Mouse (Mus musculus) heart, embryonic 10.5 days (tissue): ENCODE measurements around the gene Nck1. TPM values are rescaled to one million over a fixed set of nuclear protein-coding genes. Genes with fewer than 3 reads are reported as not detected.

Experiments used
- DNase-seq: peaks from one replicate; pipeline ENCODE4 v3.0.0-alpha.2; 2017; ENCODE audit warnings: low spot score
- H3K27ac ChIP-seq: fragments of 300-500 bp; sonication (generic); 2 replicates; pipeline ENCODE4 v1.5.1; 2016; ENCODE audit warnings: mild to moderate bottlenecking
- H3K27me3 ChIP-seq: fragments of 300-500 bp; sonication (generic); 2 replicates; pipeline ENCODE4 v1.6.1; 2016; ENCODE audit warnings: mild to moderate bottlenecking; ENCODE audit not compliant: poor library complexity, insufficient read depth, severe bottlenecking
- H3K36me3 ChIP-seq: fragments of 300-500 bp; sonication (generic); 2 replicates; pipeline ENCODE4 v1.6.1; 2016; ENCODE audit warnings: mild to moderate bottlenecking, moderate library complexity
- H3K4me1 ChIP-seq: fragments of 300-500 bp; sonication (generic); 2 replicates; pipeline ENCODE4 v1.6.1; 2016; ENCODE audit warnings: mild to moderate bottlenecking
- H3K4me3 ChIP-seq: fragments of 300-500 bp; sonication (generic); 2 replicates; pipeline ENCODE4 v1.5.1; 2016; ENCODE audit warnings: mild to moderate bottlenecking, moderate library complexity
- H3K9me3 ChIP-seq: fragments of 300-500 bp; sonication (generic); 2 replicates; pipeline ENCODE4 v1.6.1; 2016; ENCODE audit warnings: mild to moderate bottlenecking, moderate library complexity
- WGBS: fragments of 180-500 bp; shearing (Covaris S2); methylation state at CpG from one replicate; pipeline ENCODE4 v1.1.7; 2016; 5-methylcytosine and 5-hydroxymethylcytosine counted together
- polyA plus RNA-seq: library from polyadenylated mRNA; unstranded; fragments of >200 nt; fragmentation: Nextera tagmentation; extraction: Ambion mirVana; gene quantifications from 2 replicates; pipeline ENCODE4 v1.2.1, GENCODE M21; 2016

Nck1 gene
- polyA plus RNA-seq, 1 experiment from 2014 or later: 61.2 TPM

DNA sequence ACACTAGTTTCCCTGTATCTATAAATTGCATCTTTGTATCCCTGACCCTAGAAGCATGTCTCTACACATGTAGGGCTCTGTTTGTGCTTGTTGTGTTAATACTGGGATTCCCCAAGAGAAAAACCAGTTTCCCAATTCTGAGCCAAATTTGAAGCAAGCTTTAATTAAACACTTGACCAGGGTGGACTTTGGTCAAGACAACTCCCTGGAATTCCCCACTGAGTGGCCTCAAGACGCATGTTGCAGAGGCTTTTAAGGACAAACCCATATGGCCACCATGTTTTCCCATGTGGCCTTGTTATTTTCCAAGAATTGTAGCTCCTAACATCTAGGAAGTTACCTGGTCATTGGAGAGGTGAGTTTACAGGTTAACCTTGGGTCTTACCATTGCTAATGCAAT, 71.9 kb downstream of the Nck1 start:
- Histone ChIP-seq H3K9me3 (no peaks in the 10 kb centered on the region), H3K4me1 (peaks cover 11% of the 10 kb centered on the region), H3K4me3 (no peak overlapping the region), H3K36me3 (0 out of 2 replicates have a peak, but pooled peaks cover 5% of the 10 kb centered on the region), H3K27me3 (no peaks in the 10 kb centered on the region), H3K27ac (no peak overlapping the region)
- 89% methylated on average over 1 of the region's 1 CpGs for WGBS
- DNase-seq: no peak

DNA sequence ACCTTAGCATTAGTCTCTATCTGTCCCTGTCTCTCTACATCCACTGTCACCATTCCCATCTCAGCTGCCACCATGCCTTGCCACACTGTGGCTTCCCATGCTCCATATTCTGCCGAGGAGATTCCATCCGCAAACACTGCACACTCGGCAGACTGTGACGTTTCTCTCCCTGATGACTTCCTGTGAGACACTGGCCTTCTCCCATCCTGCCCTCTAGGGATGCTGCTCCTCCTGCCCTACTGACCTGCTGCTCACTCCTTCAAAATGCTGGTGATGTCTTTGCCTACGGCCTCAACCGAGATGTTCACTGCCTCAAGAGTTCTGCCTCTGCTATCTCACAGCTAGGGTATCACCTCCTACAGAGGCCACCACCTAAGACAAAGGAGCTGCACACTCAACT, 72.6 kb downstream of the Nck1 start:
- peaks cover 11% of the 10 kb centered on the region for H3K4me1 ChIP-seq
- H3K36me3 ChIP-seq: 0 out of 2 replicates have a peak, but pooled peaks cover 5% of the 10 kb centered on the region
- H3K4me3 ChIP-seq: no peak overlapping the region
- no peaks in the 10 kb centered on the region for H3K27me3 ChIP-seq
- no peak for DNase-seq
- 79% methylated on average over 6 of the region's 6 CpGs for WGBS
- H3K27ac ChIP-seq: no peak overlapping the region
- H3K9me3 ChIP-seq: no peaks in the 10 kb centered on the region

DNA sequence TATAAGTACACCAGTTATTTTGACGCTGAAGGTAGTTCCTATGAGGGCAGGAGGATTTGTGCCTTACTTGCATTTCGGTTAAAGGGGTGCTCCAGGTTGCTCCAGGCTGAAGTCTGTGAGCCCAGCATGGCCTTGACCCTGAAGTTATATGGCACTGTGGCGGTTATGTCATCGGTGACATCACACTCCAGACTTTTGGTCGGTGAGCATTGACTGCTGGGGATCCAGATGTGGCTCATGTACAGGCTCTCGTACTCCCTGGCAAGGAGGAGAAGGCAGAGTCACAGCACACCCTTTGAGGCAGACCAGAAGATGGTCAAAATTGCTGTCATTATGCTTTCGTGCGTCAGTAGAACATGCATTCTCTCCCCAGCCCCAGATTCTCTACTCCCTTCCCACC, 73.0 kb downstream of the Nck1 start:
- WGBS: 92% methylated on average over 8 of the region's 8 CpGs
- Histone ChIP-seq H3K27me3 (no peaks in the 10 kb centered on the region), H3K27ac (no peak overlapping the region), H3K36me3 (0 out of 2 replicates have a peak, but pooled peaks cover 9% of the 10 kb centered on the region), H3K4me1 (peaks cover 11% of the 10 kb centered on the region), H3K4me3 (no peak overlapping the region), H3K9me3 (no peaks in the 10 kb centered on the region)
- no peak for DNase-seq

DNA sequence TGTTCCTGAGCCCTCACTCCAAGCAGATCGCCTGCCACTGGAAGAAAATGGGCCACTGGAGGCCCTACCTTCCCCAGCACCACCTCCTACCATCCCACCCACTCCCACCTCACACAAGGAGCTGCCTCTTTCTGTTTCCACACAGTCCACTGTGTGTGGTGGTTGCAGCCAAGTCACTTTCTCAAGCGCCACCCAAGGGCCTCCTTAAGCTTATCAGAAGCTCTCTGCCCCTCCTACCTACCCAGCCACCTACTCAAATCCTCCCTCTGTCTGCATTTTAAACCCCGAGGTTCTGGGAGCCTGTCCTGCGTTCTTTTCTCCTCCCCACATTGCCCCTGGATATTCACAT, 74.4 kb downstream of the Nck1 start:
- Histone ChIP-seq H3K36me3 (peaks cover 13% of the 10 kb centered on the region; the same call in 1 of the 2 replicates), H3K4me1 (peaks cover 15% of the 10 kb centered on the region), H3K4me3 (no peak overlapping the region), H3K27me3 (no peaks in the 10 kb centered on the region), H3K9me3 (no peaks in the 10 kb centered on the region), H3K27ac (no peak overlapping the region)
- WGBS: 62% methylated on average over 4 of the region's 4 CpGs
- no peak for DNase-seq

DNA sequence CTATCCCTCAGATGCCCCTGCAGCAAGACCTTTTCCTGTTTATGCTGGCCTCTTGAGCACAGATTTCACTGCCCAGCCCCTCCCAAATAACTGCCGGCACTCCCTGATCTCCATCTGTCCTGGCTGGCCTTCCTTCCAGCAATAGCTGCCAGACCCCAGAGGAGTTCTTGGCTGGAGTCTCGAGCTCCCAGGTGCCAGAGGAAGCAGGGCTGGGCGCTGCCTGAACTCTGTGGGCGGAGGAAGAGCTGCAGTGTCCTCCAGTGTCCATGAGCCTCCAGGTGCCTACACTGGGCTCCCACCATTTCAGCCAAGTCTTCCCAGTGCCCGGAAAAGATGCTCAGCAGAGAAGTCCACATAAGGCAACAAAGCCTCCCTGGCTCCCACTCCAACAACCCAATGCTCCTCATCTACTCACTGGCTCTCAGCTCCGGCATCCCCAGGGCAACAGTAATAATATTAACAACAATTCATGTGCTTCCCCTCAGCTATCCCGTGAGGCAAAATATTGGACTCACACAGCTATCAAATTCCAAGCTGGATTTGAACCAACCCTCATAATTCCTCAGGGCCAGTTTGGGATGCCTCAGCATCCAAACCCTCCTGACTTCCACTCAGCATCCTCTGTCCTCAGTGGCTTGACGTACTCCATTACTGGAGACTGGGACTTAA, 74.9 kb downstream of the Nck1 start:
- H3K4me1 ChIP-seq: peaks cover 15% of the 10 kb centered on the region
- WGBS: 64% methylated on average over 8 of the region's 8 CpGs
- H3K9me3 ChIP-seq: no peaks in the 10 kb centered on the region
- peaks cover 13% of the 10 kb centered on the region; the same call in 1 of the 2 replicates for H3K36me3 ChIP-seq
- DNase-seq: no peak
- H3K27me3 ChIP-seq: no peaks in the 10 kb centered on the region
- no peak overlapping the region for H3K27ac ChIP-seq
- H3K4me3 ChIP-seq: no peak overlapping the region

DNA sequence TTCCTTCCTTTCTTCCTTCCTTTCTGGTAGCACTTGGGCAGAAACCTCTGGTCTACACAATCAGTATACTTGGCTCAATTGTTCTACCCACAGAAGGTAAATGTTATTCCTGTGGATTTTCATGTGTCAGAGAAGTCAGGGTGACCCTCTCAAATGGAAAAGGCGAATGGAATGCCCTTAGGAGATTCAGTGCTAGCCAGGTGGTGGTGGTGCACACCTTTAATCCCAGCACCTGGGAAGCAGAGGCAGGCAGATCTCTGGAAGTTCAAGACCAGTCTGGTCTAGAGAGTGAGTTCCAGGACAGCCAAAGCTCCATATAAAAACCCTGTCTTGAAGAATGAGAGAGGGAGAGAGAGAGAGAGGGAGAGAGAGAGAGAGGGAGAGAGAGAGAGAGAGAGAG, 75.7 kb downstream of the Nck1 start:
- 63% methylated on average over 1 of the region's 1 CpGs for WGBS
- no peak overlapping the region for H3K27ac ChIP-seq
- peaks cover 15% of the 10 kb centered on the region for H3K4me1 ChIP-seq
- DNase-seq: no peak
- no peaks in the 10 kb centered on the region for H3K27me3 ChIP-seq
- H3K9me3 ChIP-seq: no peaks in the 10 kb centered on the region
- peaks cover 16% of the 10 kb centered on the region; the same call in 1 of the 2 replicates for H3K36me3 ChIP-seq
- no peak overlapping the region for H3K4me3 ChIP-seq

DNA sequence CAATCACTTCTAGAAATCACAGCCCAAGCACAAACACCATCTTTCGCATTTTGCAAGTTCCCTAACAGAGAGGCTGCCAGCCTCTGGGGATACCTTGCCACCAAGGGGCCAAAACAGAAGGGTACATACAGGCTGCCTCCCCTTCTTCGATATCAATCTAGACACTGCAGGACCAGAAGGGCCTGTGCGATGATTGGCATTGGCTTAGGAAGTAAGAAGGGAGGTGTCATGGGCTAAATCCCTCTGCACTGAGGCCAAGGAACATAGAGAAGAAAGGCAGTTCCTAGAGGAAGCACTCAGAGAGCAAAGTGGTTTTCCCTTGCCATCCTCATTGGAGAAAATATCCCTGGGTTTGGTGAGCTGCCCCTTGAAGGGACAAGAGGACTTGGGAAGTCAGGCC, 76.3 kb downstream of the Nck1 start:
- DNase-seq: no peak
- 81% methylated on average over 3 of the region's 3 CpGs for WGBS
- Histone ChIP-seq H3K27ac (no peak overlapping the region), H3K4me1 (peaks cover 15% of the 10 kb centered on the region), H3K27me3 (no peaks in the 10 kb centered on the region), H3K9me3 (no peaks in the 10 kb centered on the region), H3K4me3 (no peak overlapping the region), H3K36me3 (peaks cover 16% of the 10 kb centered on the region; the same call in 1 of the 2 replicates)

DNA sequence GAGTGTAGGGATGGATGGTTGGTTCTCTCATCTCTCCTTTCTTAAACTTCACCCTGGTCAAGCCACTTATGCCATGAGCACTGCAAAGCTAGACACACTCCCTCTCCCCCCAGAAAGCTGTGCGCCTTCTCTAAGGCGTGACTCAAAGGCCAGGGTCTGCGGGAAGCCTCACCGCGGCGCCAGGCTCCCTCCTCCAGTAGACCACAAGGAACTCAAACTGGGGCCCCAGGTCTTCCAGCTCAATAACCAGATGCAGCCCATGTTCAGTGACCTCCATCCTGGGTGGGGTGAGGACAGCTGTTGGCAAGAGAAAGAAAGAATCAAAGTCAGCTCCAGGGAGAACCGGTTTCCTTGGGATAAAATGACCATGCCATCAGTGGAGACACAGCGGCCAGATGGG, 77.8 kb downstream of the Nck1 start:
- WGBS: 93% methylated on average over 8 of the region's 8 CpGs
- DNase-seq: no peak
- Histone ChIP-seq H3K4me3 (no peak overlapping the region), H3K4me1 (peaks cover 15% of the 10 kb centered on the region), H3K27me3 (no peaks in the 10 kb centered on the region), H3K27ac (no peak overlapping the region), H3K9me3 (no peaks in the 10 kb centered on the region), H3K36me3 (peaks cover 16% of the 10 kb centered on the region; the same call in 1 of the 2 replicates)

DNA sequence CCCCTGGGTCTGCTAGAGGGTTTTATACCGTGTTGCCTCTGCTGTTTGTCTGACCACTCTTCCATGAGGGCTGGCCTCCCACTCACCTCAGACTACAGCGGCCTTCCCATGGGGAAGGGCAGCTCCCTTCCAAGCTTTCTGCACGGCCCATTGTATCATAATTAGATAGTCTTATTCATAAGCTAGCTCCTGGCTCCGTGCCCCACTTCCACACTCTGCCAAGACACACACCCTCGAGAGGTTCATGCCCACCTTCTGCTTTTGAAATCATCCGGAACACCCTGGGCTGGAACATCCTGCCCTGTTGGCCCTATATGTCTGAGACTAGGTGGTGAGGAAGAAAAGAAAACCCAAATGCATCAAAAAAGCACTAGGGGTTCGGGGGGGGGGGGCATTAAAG, 78.3 kb downstream of the Nck1 start:
- DNase-seq: no peak
- 77% methylated on average over 7 of the region's 7 CpGs for WGBS
- Histone ChIP-seq H3K4me1 (peaks cover 15% of the 10 kb centered on the region), H3K27ac (no peak overlapping the region), H3K27me3 (no peaks in the 10 kb centered on the region), H3K4me3 (no peak overlapping the region), H3K9me3 (no peaks in the 10 kb centered on the region), H3K36me3 (peaks cover 16% of the 10 kb centered on the region; the same call in 1 of the 2 replicates)

DNA sequence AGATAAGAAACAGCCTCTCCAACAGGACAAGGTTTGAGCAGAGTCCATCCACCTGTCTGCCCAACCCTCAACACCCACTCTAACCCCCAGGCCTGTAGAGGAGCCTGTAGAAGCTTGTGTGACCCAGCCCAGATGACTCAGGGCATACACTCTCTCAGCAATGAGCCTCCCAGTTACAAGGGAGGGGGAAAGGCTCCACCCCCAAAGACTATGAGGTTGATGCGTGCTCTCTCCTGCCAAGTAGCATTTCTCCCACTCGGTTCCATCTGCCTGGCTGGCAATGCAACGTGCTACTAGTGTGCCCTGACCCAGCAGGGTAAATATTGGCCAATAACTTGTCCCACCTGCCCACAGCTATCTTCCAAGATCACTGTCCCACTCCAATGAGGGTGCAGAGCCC, 79.2 kb downstream of the Nck1 start:
- Histone ChIP-seq H3K4me1 (peaks cover 15% of the 10 kb centered on the region), H3K36me3 (peaks cover 16% of the 10 kb centered on the region; the same call in 1 of the 2 replicates), H3K4me3 (no peak overlapping the region), H3K27ac (no peak overlapping the region), H3K27me3 (no peaks in the 10 kb centered on the region), H3K9me3 (no peaks in the 10 kb centered on the region)
- no peak for DNase-seq
- WGBS: 85% methylated on average over 3 of the region's 3 CpGs

DNA sequence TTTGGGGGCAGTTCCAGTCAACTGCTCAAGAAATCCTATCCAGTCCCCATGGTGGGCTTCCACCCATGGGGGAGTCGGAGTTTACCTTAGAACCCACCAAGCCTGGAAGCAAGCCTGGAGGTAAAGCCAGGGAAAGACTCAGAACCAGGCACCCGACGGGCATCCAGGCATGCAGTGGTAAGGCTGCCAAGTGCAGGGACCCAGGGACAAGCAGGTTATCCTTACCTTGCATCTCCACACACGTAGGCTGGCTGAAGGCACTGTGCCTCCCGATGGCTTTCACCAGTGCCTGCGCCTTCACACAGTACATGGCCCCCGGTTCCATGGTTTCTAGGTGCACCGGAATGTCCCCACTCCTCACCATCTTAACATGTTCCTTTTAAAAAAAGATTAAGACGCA, 79.9 kb downstream of the Nck1 start:
- Histone ChIP-seq H3K9me3 (no peaks in the 10 kb centered on the region), H3K27me3 (no peaks in the 10 kb centered on the region), H3K4me3 (no peak overlapping the region), H3K27ac (no peak overlapping the region), H3K4me1 (peaks cover 8% of the 10 kb centered on the region), H3K36me3 (peaks cover 19% of the 10 kb centered on the region; the same call in 1 of the 2 replicates)
- no peak for DNase-seq
- WGBS: 88% methylated on average over 9 of the region's 9 CpGs

DNA sequence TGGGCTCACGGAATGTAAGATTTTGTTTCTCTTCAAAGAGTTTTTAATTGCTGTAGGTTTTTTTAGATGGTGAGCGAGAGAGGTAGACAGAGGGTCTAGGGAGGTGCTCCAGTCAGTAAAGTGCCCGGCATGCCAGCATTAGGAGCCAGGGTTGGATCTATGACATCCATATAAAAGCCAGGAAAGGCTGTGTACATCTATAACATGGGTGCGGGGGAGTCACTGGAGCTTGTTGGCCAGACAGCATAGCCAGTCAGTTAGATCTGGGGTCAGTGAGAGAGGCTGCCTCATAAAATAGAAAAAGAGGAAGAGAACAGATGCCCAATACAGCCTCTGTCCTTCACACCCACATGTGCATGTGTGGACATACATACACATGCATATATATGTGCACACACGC, 80.6 kb downstream of the Nck1 start:
- 0 out of 2 replicates have a peak, but pooled peaks cover 3% of the 10 kb centered on the region for H3K4me1 ChIP-seq
- no peak for DNase-seq
- no peaks in the 10 kb centered on the region for H3K27me3 ChIP-seq
- WGBS: 88% methylated on average over 5 of the region's 5 CpGs
- no peak overlapping the region for H3K4me3 ChIP-seq
- H3K9me3 ChIP-seq: no peaks in the 10 kb centered on the region
- H3K36me3 ChIP-seq: peaks cover 19% of the 10 kb centered on the region; the same call in 1 of the 2 replicates
- no peak overlapping the region for H3K27ac ChIP-seq

DNA sequence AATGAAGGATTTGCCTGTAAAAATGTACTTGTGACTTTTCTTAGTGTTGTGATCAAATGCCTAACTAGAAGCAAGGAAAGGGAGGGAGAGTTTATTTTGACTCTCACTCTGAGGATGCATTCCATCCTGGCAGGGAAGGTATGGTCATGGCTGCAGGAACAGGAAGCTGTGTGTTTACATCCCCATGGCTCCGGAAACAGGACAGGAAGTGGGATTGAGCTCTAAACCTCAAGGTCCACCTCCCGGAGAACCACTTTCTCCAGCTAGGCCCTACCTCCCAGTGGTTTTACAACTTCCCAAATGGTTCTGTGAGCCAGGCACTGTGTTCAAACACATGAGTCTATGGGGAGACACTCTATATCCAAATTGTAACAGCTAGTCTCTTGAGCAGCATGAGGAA, 82.2 kb downstream of the Nck1 start:
- Histone ChIP-seq H3K27me3 (no peaks in the 10 kb centered on the region), H3K36me3 (peaks cover 19% of the 10 kb centered on the region; the same call in 1 of the 2 replicates), H3K4me1 (0 out of 2 replicates have a peak, but pooled peaks cover 3% of the 10 kb centered on the region), H3K4me3 (no peak overlapping the region), H3K9me3 (no peaks in the 10 kb centered on the region), H3K27ac (no peak overlapping the region)
- 71% methylated on average over 2 of the region's 2 CpGs for WGBS
- no peak for DNase-seq

DNA sequence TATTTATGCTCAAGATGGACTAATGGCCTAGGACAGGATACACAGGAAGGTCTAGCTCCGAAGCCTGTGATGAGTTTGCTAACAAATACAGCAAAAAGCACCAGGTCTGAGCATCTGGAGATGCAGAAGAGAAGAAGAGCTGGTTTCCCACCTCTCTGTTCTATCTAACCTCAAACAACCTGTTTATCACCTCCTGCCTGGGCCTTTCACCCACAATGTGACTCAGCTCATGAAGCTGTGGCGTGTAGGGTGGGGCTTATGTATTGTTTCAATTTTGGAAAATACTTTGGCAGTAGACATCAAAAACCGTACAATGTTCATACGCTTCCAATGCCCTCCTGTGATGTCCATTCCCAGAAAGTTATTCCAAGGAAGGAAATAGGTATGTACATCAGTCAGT, 83.8 kb downstream of the Nck1 start:
- Histone ChIP-seq H3K9me3 (no peaks in the 10 kb centered on the region), H3K36me3 (peaks cover 9% of the 10 kb centered on the region; the same call in 1 of the 2 replicates), H3K4me1 (0 out of 2 replicates have a peak, but pooled peaks cover 6% of the 10 kb centered on the region), H3K27ac (no peak overlapping the region), H3K27me3 (no peaks in the 10 kb centered on the region), H3K4me3 (no peak overlapping the region)
- DNase-seq: no peak
- 89% methylated on average over 4 of the region's 4 CpGs for WGBS
